Mouse (Mus musculus) liver, embryonic 14.5 days (tissue): ENCODE results near the gene Extl2. TPM values are rescaled to one million over a fixed set of nuclear protein-coding genes. Genes with fewer than 3 reads are reported as not detected.

Experiments
- ATAC-seq: fragments of 200-750 bp; cut with Nextera tagmentation; 2 replicates; pipeline ENCODE4 v1.8.0; 2017; ENCODE audit warnings: moderate number of reproducible peaks, mild to moderate bottlenecking, moderate library complexity; ENCODE audit not compliant: insufficient read depth
- DNase-seq, 3 experiments: peaks; one replicate each; pipeline ENCODE4 v3.0.0-alpha.2; 2012 to 2013; ENCODE audit warnings: low read depth in 3 of 3, low spot score in 3 of 3
- H3K27ac ChIP-seq: fragments of 300-500 bp; sonication (generic); 2 replicates; pipeline ENCODE4 v1.5.1; 2014; ENCODE audit warnings: moderate library complexity, mild to moderate bottlenecking, control low read depth, inconsistent platforms
- H3K27me3 ChIP-seq: fragments of 300-500 bp; sonication (generic); 2 replicates; pipeline ENCODE4 v1.6.1; 2014; ENCODE audit warnings: mild to moderate bottlenecking, low read length, moderate library complexity; ENCODE audit not compliant: control insufficient read depth, insufficient read depth
- H3K36me3 ChIP-seq: fragments of 300-500 bp; sonication (generic); replicated peaks from 2 replicates; pipeline ENCODE4 v1.6.1; 2014; ENCODE audit warnings: low read depth; ENCODE audit not compliant: control insufficient read depth, insufficient read depth
- H3K4me1 ChIP-seq, 2 experiments: fragments of 200-500 bp in 1 of 2; fragments of 300-500 bp in 1 of 2; sonication (generic) in 1 of 2; replicated peaks; 2 replicates each; pipeline ENCODE4 v1.6.1; 2012 to 2014; ENCODE audit warnings: antibody characterized with exemption in 1 of 2, inconsistent platforms in 1 of 2, low read length in 1 of 2; ENCODE audit not compliant: control insufficient read depth in 2 of 2, insufficient read depth in 2 of 2
- H3K4me2 ChIP-seq: fragments of 300-500 bp; sonication (generic); 2 replicates; pipeline ENCODE4 v1.6.1; 2014; ENCODE audit warnings: low read depth, mild to moderate bottlenecking, control low read depth, moderate library complexity
- H3K4me3 ChIP-seq, 2 experiments: fragments of 200-500 bp in 1 of 2; fragments of 300-500 bp in 1 of 2; sonication (generic) in 1 of 2; 2 replicates each; pipeline ENCODE4 v1.5.1; 2012 to 2014; ENCODE audit warnings: low read depth in 2 of 2, low read length in 2 of 2, mild to moderate bottlenecking in 2 of 2, control low read depth in 1 of 2, inconsistent platforms in 1 of 2, moderate library complexity in 1 of 2; ENCODE audit not compliant: insufficient read depth in 1 of 2
- H3K9ac ChIP-seq: fragments of 300-500 bp; sonication (generic); replicated peaks from 2 replicates; pipeline ENCODE4 v1.6.1; 2014; ENCODE audit warnings: mild to moderate bottlenecking, control low read depth, moderate library complexity
- H3K9me3 ChIP-seq: fragments of 300-500 bp; sonication (generic); 2 replicates; pipeline ENCODE4 v1.6.1; 2016; ENCODE audit warnings: low read length, mixed read lengths; ENCODE audit not compliant: control insufficient read depth
- CTCF ChIP-seq: IDR thresholded peaks from 2 replicates; pipeline ENCODE4 v1.5.1; 2016; ENCODE audit warnings: antibody characterized with exemption, low read depth, control low read depth
- EP300 ChIP-seq: IDR thresholded peaks from 2 replicates; pipeline ENCODE4 v1.6.1; 2016; ENCODE audit warnings: antibody characterized with exemption, low read depth
- WGBS: fragments of 180-500 bp; shearing (Covaris S2); extraction: QIAGEN DNeasy Blood & Tissue Kit; methylation state at CpG from one replicate; pipeline ENCODE4 v1.1.7; 2014; ENCODE audit not compliant: insufficient replicate concordance; 5-methylcytosine and 5-hydroxymethylcytosine counted together
- microRNA-seq: library from miRNA; unstranded; fragments of <30 nt; microRNA quantifications from one replicate; pipeline ENCODE4, GENCODE M21; 2016
- polyA plus RNA-seq, 2 experiments: library from polyadenylated mRNA; depleted of rRNA in 1 of 2; stranded (reverse) in 1 of 2; unstranded in 1 of 2; fragments of >200 nt; fragmentation: Nextera tagmentation in 1 of 2; extraction: Ambion mirVana in 1 of 2; gene quantifications; 2 replicates each; pipeline versions ENCODE4 v1.2.1 to v1.2.3; 2012 to 2014

Extl2 gene
- polyA plus RNA-seq, 2 experiments, result 1.3 to 4.3 TPM

DNA sequence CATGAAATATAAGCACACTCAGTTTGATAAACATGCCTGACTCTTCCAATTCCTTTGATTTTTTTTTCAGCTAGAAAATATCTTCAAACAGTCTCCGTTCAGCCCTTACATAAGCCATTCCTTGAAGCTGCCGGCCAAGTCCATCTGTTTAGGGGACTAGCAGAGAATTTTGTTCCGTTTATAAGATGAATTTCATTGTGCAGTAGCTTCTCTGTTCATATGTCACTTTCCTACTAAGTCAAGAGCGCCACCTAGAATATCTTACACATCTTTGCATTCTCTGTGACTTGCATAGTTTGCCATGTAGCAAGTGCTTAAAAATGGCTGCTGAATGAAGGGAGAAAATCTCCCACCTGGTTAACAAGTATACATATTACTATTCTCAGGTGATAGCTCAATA lies 71.2 kb downstream of the Extl2 start:
- Histone ChIP-seq H3K4me1 (no peaks in the 10 kb centered on the region), H3K4me3 (no peak overlapping the region), H3K9me3 (no peaks in the 10 kb centered on the region), H3K36me3 (no peaks in the 10 kb centered on the region), H3K27me3 (no peaks in the 10 kb centered on the region), H3K4me2 (no peak overlapping the region), H3K27ac (no peak overlapping the region), H3K9ac (no peak overlapping the region)
- ATAC-seq (no peak), DNase-seq (no peak)
- 54% methylated on average over 4 of the region's 4 CpGs for WGBS
- TF ChIP-seq EP300 (no peak), CTCF (no peak)

Small RNA genes lying within 50 kb of the gene (microRNA-seq; reads per million reads assigned to microRNA genes)
- gene Mir669n, result not detected

Other genes with a start within 250 kb of the Extl2 start
- gene Dph5, start 119.6 kb upstream of the Extl2 start, polyA plus RNA-seq (2012; rRNA removed), result 6.4 and 10.2 TPM in 2 replicates
- 15.0 and 16.2 TPM in 2 replicates for gene Dph5, start 119.6 kb upstream of the Extl2 start, polyA plus RNA-seq (2014; fragmentation: Nextera tagmentation; extraction: Ambion mirVana)
- gene Slc30a7, start 56 bp upstream of the Extl2 start, polyA plus RNA-seq (2012; rRNA removed), result 3.8 and 5.4 TPM in 2 replicates
- 11.3 and 12.3 TPM in 2 replicates for gene Slc30a7, start 56 bp upstream of the Extl2 start, polyA plus RNA-seq (2014; fragmentation: Nextera tagmentation; extraction: Ambion mirVana)
- gene Vcam1, start 122.2 kb downstream of the Extl2 start, polyA plus RNA-seq (2012; rRNA removed), result 13.5 and 22.3 TPM in 2 replicates
- gene Vcam1, start 122.2 kb downstream of the Extl2 start, polyA plus RNA-seq (2014; fragmentation: Nextera tagmentation; extraction: Ambion mirVana), result 71.1 and 74.2 TPM in 2 replicates
- 0.06 and 0.08 TPM in 2 replicates for gene Gpr88, start 246.0 kb downstream of the Extl2 start, polyA plus RNA-seq (2012; rRNA removed)
- gene Gpr88, start 246.0 kb downstream of the Extl2 start, polyA plus RNA-seq (2014; fragmentation: Nextera tagmentation; extraction: Ambion mirVana), result 0.06 and 0.17 TPM in 2 replicates